Mouse (Mus musculus): ENCODE results near the gene Hs6st2. TPM values are rescaled to one million over a fixed set of nuclear protein-coding genes. Genes with fewer than 3 reads are reported as not detected.

Gene Hs6st2
- polyA plus RNA-seq, 1 experiment from 2014 or later = 29.5 TPM

- no peaks in the 10 kb centered on the region for H3K9me3 ChIP-seq
- no peak for ATAC-seq (ENCODE audit: insufficient number of reproducible peaks, insufficient read depth, low FRiP score, low TSS enrichment)
- WGBS = 41% methylated on average over 2 of the region's 2 CpGs
- no peaks in the 10 kb centered on the region for H3K27me3 ChIP-seq
- no peaks in the 10 kb centered on the region for H3K4me1 ChIP-seq
- no peaks in the 10 kb centered on the region for H3K36me3 ChIP-seq
- no peak overlapping the region for H3K4me3 ChIP-seq
- H3K4me2 ChIP-seq (replicated peaks) = no peak overlapping the region
- no peak overlapping the region for H3K27ac ChIP-seq
- H3K9ac ChIP-seq = no peak overlapping the region
These were observed 23.4 kb downstream of the Hs6st2 start for GRCm38 (mm10) chrX:51658236-51658635.

DNA sequence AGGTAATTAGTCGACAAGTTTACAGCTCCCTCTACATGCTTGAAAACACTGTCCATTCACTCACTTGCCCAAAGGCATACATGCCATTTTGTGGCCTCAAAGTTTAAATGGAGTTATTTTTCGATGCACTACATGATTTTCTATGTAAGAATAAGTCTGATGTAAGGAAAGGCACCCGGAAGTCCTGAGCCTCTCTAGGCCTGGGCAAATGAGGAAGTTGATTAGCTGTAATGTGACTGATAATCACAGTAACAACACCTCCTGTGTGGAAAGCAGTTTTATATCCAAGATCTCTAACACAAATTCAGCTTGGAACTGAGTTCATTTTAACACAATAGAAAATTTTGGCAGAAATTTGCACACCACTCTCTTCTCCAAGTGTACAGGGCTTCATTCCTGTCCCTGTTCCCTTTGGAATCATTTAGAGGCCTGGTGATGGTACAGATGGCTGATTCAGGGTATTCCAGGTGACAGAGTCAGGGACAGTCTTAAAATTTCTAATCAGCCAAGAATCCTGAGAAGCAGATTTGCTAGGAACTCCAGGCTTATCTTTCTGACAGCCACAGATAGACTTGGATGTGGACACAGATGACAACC lies 38.9 kb downstream of the Hs6st2 start:
- 77% methylated on average over 3 of the region's 3 CpGs for WGBS
- no peak for ATAC-seq (ENCODE audit: insufficient number of reproducible peaks, insufficient read depth, low FRiP score, low TSS enrichment)
- no peaks in the 10 kb centered on the region for H3K9me3 ChIP-seq

GRCm38 (mm10) chrX:51635756-51636155 lies 45.9 kb downstream of the Hs6st2 start:
- Histone ChIP-seq H3K4me1 (peaks cover 6% of the 10 kb centered on the region; the same call in 1 of the 2 replicates), H3K4me2 (replicated peaks) (no peak overlapping the region), H3K36me3 (no peaks in the 10 kb centered on the region), H3K27ac (no peak overlapping the region), H3K4me3 (no peak overlapping the region), H3K27me3 (no peaks in the 10 kb centered on the region), H3K9ac (no peak overlapping the region), H3K9me3 (no peaks in the 10 kb centered on the region)
- 37% methylated on average over 7 of the region's 7 CpGs for WGBS
- no peak for ATAC-seq (ENCODE audit: insufficient number of reproducible peaks, insufficient read depth, low FRiP score, low TSS enrichment)

More for the DNA sequence above, 38.9 kb downstream of the Hs6st2 start:
- Histone ChIP-seq H3K27me3 (no peaks in the 10 kb centered on the region), H3K36me3 (no peaks in the 10 kb centered on the region), H3K4me1 (no peaks in the 10 kb centered on the region), H3K27ac (no peak overlapping the region), H3K4me3 (no peak overlapping the region), H3K9ac (no peak overlapping the region), H3K4me2 (replicated peaks) (no peak overlapping the region)

GRCm38 (mm10) chrX:51631376-51631775 lies 50.3 kb downstream of the Hs6st2 start:
- H3K4me2 ChIP-seq (replicated peaks) = no peak overlapping the region
- H3K27me3 ChIP-seq = no peaks in the 10 kb centered on the region
- H3K4me3 ChIP-seq = no peak overlapping the region
- H3K36me3 ChIP-seq = no peaks in the 10 kb centered on the region
- H3K27ac ChIP-seq = 0 out of 2 replicates have a peak overlapping the region, but pooled peaks have one; percentile 19
- H3K9me3 ChIP-seq = no peaks in the 10 kb centered on the region
- H3K9ac ChIP-seq = no peak overlapping the region
- peaks cover 6% of the 10 kb centered on the region; the same call in 1 of the 2 replicates for H3K4me1 ChIP-seq
- ATAC-seq (ENCODE audit: insufficient number of reproducible peaks, insufficient read depth, low FRiP score, low TSS enrichment) = no peak
- 43% methylated on average over 2 of the region's 2 CpGs for WGBS

DNA sequence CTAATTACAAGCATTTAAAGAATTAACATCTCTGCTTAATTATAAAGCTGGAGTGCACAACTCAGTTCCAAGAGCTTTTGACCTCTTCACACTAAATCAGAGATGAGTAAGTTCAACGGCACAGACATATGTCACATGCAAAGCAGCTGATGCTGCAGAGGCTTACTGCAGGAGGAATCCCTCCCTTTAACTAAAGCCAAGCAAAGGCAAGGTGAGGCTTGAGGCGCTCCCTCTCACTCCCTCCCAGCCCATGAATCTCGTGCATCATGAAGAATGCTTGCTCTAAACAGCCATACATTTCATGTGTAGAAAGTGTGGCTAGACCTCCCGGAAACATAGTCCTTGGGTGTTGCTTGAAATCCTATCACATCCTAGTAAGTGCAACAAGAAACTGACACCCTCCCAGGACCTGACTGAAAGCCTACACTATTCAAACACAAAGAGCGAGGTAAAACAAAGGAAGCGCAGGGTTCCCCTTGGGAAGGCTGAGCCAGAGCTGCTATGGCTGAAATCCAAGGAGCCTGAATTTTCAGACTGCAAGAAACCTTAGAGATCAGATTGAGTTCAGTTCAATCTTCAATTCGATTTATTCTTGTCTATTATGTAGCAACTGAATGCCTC lies 67.2 kb downstream of the Hs6st2 start:
- Histone ChIP-seq H3K4me2 (replicated peaks) (no peak overlapping the region), H3K27me3 (no peaks in the 10 kb centered on the region), H3K4me1 (no peaks in the 10 kb centered on the region), H3K9ac (no peak overlapping the region), H3K4me3 (no peak overlapping the region), H3K36me3 (no peaks in the 10 kb centered on the region), H3K9me3 (no peaks in the 10 kb centered on the region), H3K27ac (no peak overlapping the region)
- WGBS = 26% methylated on average over 7 of the region's 7 CpGs
- ATAC-seq (ENCODE audit: insufficient number of reproducible peaks, insufficient read depth, low FRiP score, low TSS enrichment) = 0 out of 2 replicates have a peak, but pooled peaks have one; percentile 56

GRCm38 (mm10) chrX:51610743-51611142 lies 70.9 kb downstream of the Hs6st2 start:
- no peak overlapping the region for H3K27ac ChIP-seq
- H3K4me2 ChIP-seq (replicated peaks) = no peak overlapping the region
- no peaks in the 10 kb centered on the region for H3K27me3 ChIP-seq
- no peak overlapping the region for H3K9ac ChIP-seq
- no peak overlapping the region for H3K4me3 ChIP-seq
- no peaks in the 10 kb centered on the region for H3K36me3 ChIP-seq
- no peaks in the 10 kb centered on the region for H3K9me3 ChIP-seq
- no peaks in the 10 kb centered on the region for H3K4me1 ChIP-seq
- ATAC-seq (ENCODE audit: insufficient number of reproducible peaks, insufficient read depth, low FRiP score, low TSS enrichment) = no peak
- WGBS = 68% methylated on average over 1 of the region's 1 CpGs

DNA sequence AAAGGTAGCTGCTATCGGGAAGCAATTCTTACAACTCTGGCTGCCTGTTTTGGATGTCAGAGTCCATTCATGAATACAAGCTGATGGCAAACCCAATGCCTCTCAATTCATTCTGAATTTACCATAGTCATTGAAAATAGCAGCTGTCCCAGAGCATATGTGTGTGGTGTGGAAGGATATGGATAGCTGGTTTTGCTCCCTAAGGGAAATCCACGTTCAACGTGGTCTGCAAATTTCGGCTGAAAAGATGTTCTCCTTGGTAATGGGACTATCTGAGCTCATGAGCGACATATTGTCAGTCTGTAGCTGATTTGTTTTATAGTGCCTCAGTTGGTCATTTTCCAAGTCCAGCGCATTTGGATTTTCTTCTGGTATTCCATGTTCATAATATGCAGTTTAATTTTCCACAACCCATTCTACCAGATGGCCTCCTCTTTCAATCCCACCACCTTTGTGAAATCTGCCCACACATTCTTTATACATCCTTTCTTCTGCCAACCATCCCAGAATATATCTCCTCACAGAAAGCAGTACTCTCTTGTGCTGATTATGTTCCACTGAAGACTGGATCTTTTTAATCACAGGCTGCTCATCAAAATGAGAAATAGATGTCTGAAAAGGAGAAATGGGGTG lies 75.3 kb downstream of the Hs6st2 start:
- no peaks in the 10 kb centered on the region for H3K9me3 ChIP-seq
- H3K27me3 ChIP-seq = no peaks in the 10 kb centered on the region
- H3K4me2 ChIP-seq (replicated peaks) = no peak overlapping the region
- no peaks in the 10 kb centered on the region for H3K4me1 ChIP-seq
- no peak for ATAC-seq (ENCODE audit: insufficient number of reproducible peaks, insufficient read depth, low FRiP score, low TSS enrichment)
- H3K9ac ChIP-seq = no peak overlapping the region
- WGBS = 84% methylated on average over 6 of the region's 6 CpGs
- no peak overlapping the region for H3K27ac ChIP-seq
- no peak overlapping the region for H3K4me3 ChIP-seq
- no peaks in the 10 kb centered on the region for H3K36me3 ChIP-seq

DNA sequence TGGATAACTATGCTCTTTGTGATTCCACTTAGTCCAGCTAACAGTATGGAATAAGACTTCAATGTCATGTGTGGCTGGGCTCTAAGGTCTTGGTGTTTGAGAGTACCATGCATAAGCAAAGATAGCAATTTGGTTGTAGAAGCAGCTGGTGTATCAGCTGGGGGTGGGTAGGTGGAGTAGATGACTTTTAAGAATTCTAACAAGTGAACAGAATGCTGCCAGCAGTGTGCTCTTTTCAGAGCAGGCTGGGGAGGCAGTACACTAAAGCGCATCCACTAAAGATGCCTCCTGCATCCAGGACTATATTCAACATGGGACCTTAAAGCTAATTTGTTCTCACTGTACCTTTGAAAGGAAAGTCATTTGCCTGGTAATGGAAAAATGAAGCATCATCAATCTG lies 88.9 kb downstream of the Hs6st2 start:
- Histone ChIP-seq H3K4me2 (replicated peaks) (no peak overlapping the region), H3K4me1 (no peaks in the 10 kb centered on the region), H3K9me3 (no peaks in the 10 kb centered on the region), H3K4me3 (no peak overlapping the region), H3K27ac (no peak overlapping the region), H3K27me3 (no peaks in the 10 kb centered on the region), H3K36me3 (no peaks in the 10 kb centered on the region), H3K9ac (no peak overlapping the region)
- WGBS = 91% methylated on average over 1 of the region's 1 CpGs
- no peak for ATAC-seq (ENCODE audit: insufficient number of reproducible peaks, insufficient read depth, low FRiP score, low TSS enrichment)

- Histone ChIP-seq H3K36me3 (no peaks in the 10 kb centered on the region), H3K4me1 (no peaks in the 10 kb centered on the region), H3K9me3 (no peaks in the 10 kb centered on the region), H3K4me2 (replicated peaks) (no peak overlapping the region), H3K27me3 (no peaks in the 10 kb centered on the region), H3K4me3 (no peak overlapping the region), H3K9ac (no peak overlapping the region), H3K27ac (no peak overlapping the region)
- 71% methylated on average over 8 of the region's 8 CpGs for WGBS
- no peak for ATAC-seq (ENCODE audit: insufficient number of reproducible peaks, insufficient read depth, low FRiP score, low TSS enrichment)
These were observed 91.1 kb downstream of the Hs6st2 start for GRCm38 (mm10) chrX:51590448-51591010.

GRCm38 (mm10) chrX:51585444-51585843 lies 96.2 kb downstream of the Hs6st2 start:
- no peaks in the 10 kb centered on the region for H3K36me3 ChIP-seq
- no peak overlapping the region for H3K27ac ChIP-seq
- no peak overlapping the region for H3K4me2 ChIP-seq (replicated peaks)
- 63% methylated on average over 3 of the region's 3 CpGs for WGBS
- H3K9ac ChIP-seq = no peak overlapping the region
- no peak overlapping the region for H3K4me3 ChIP-seq
- H3K4me1 ChIP-seq = no peaks in the 10 kb centered on the region
- H3K27me3 ChIP-seq = no peaks in the 10 kb centered on the region
- no peaks in the 10 kb centered on the region for H3K9me3 ChIP-seq
- no peak for ATAC-seq (ENCODE audit: insufficient number of reproducible peaks, insufficient read depth, low FRiP score, low TSS enrichment)

- WGBS = 78% methylated on average over 3 of the region's 3 CpGs
- H3K27me3 ChIP-seq = no peaks in the 10 kb centered on the region
- no peak overlapping the region for H3K27ac ChIP-seq
- H3K9me3 ChIP-seq = no peaks in the 10 kb centered on the region
- H3K4me2 ChIP-seq (replicated peaks) = no peak overlapping the region
- no peaks in the 10 kb centered on the region for H3K36me3 ChIP-seq
- H3K4me1 ChIP-seq = no peaks in the 10 kb centered on the region
- no peak overlapping the region for H3K4me3 ChIP-seq
- ATAC-seq (ENCODE audit: insufficient number of reproducible peaks, insufficient read depth, low FRiP score, low TSS enrichment) = no peak
- no peak overlapping the region for H3K9ac ChIP-seq
These were observed 100.0 kb downstream of the Hs6st2 start for GRCm38 (mm10) chrX:51581704-51582103.

DNA sequence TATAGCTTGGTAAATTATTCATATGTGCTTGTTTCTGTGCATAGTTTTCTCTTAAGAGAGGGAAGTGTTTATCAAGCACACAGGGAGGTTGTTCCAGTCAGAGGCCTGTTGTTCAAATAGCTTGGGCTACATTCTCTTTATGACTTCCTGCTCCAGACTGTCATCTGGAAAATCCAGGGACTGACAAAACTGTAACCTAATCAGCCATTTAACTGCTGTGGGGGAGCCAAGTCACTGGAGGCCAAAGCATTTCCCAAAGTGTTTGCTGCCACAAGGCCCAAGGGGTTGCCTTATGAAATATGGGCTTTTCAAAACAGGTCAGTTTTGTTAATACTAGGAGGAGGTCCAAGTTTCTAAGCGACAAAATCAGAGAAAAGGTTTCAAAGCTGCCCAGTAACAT lies 119.8 kb downstream of the Hs6st2 start:
- no peak for ATAC-seq (ENCODE audit: insufficient number of reproducible peaks, insufficient read depth, low FRiP score, low TSS enrichment)
- 64% methylated on average over 1 of the region's 1 CpGs for WGBS
- Histone ChIP-seq H3K27ac (no peak overlapping the region), H3K27me3 (no peaks in the 10 kb centered on the region), H3K4me2 (replicated peaks) (no peak overlapping the region), H3K36me3 (no peaks in the 10 kb centered on the region), H3K4me3 (no peak overlapping the region), H3K4me1 (no peaks in the 10 kb centered on the region), H3K9ac (no peak overlapping the region), H3K9me3 (no peaks in the 10 kb centered on the region)

All from embryonic facial prominence, embryonic 12.5 days (tissue).